Mouse (Mus musculus): Measurements from ENCODE around the gene Mrpl24. TPM values are rescaled to one million over a fixed set of nuclear protein-coding genes. Genes with fewer than 3 reads are reported as not detected.
"Not testable (repeated sequence)": the region's sequence is repeated elsewhere in the genome, so short reads cannot be mapped to it uniquely, and the experiment has no call there.

Mrpl24 gene
- polyA plus RNA-seq (2021): 166 TPM

DNA sequence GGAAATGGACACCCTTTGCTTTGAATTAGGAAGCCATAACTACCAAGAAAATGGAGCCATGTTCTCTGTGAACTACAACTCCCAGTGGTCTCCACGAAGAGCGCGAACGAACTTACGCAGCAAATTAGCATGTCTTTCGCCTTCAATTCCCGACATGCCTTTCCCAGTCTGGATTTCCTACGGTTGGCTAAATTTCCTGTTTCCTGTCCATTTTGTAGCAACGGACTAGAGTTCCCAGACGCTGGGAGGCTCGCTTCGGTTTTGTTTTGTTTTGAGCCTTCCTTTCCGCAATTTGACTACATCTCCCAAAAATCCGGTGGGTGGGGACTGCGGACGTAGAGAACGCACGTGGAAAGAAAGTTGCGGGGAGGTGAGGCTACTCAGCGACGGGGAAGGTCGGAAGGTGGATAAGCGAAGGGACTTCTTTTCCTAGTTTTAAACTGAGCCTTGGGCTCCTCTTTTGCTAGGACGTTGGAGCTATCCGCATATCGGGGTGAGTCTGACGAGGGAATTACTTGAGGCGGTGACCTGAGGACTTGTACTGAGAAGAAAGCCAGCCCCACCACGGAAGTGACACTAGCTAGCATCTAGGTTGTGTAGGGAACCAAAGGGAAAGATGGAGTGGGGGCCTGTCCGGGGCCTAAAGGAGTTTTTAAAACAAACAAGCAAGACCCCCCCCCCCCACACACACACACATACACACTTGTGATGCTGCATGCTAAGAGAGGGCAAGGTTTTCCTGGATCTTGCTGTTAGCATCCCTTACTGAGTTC, at the start of gene Mrpl24:
Gene Mrpl24, plus strand, starts transcription at position 171 of the 773 bp plus-strand sequence.
- peak; percentile 83 for ATAC-seq
- POLR2A ChIA-PET: interaction anchor here (0.5 to 1.7 kb wide), 5 partner anchors 9 to 86 kb away, joined by 4 to 6 read pairs (median 5); no protein-coding TSS in a partner anchor
- in situ Hi-C loops (cut with MboI; ENCODE audit: low pct_unique_long_range_greater_than_20kb): no loop called here
- H3K27me3 ChIP-seq: no peaks in the 10 kb centered on the region
- DNase-seq (ENCODE audit: low read depth, low spot score): peak; percentile 97
- TF ChIP-seq CTCF (IDR thresholded peaks at IDR 0.05): no peak
- CTCF ChIA-PET: interaction anchor here (0.7 to 3.8 kb wide), 4 partner anchors 11 to 152 kb away, joined by 3 to 14 read pairs (median 3); partner anchors contain the start of gene Prcc

DNA sequence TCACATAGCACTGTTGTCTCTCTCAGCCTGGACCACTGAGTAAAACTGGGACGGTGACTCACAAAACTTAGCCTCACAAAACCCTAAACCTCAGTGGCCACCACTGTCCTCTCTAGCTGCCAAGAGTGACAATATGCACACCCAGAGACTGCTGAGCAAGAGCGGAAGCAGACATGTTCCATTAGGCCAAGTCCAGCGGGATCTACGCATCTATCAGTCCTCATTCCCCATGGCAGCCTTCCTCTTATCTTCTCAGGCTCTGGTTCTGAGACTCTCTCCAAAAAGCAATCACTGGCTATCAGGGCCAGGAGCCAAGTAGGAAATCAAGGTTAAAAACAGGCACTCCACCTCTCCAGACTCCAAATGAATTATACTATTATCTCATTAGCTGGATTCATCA, 41.6 kb upstream of the Mrpl24 start:
- in situ Hi-C loops (cut with MboI; ENCODE audit: low pct_unique_long_range_greater_than_20kb): no loop called here
- ATAC-seq (no peak), DNase-seq (ENCODE audit: low read depth, low spot score) (no peak)
- CTCF ChIA-PET: interaction anchor here (0.6 to 3.0 kb wide), 4 partner anchors 9 to 40 kb away, joined by 3 to 7 read pairs (median 5); no protein-coding TSS in a partner anchor
- no peak for TF ChIP-seq CTCF (IDR thresholded peaks at IDR 0.05)
- POLR2A ChIA-PET: no interaction called here
- no peaks in the 10 kb centered on the region for H3K27me3 ChIP-seq

DNA sequence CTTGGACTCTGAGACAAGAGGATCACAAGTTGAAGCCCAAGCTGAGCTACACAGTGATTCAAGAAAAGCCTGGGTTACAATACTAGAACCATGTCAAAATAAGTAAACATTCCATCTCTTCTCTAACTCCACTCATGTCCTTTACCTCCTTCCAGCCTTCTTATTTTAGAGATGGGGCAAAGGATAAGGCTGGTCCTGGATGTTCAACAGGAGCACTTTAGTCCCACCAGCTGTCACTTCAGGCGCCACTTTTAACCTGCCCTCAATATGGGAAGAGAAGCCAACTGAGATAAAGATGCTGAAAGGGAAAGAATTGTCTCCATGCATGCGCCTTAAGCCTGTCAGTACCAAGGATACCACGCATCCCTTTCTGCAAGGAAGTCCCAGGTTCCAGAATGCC, 35.0 kb upstream of the Mrpl24 start:
- in situ Hi-C loops (cut with MboI; ENCODE audit: low pct_unique_long_range_greater_than_20kb): no loop called here
- CTCF ChIA-PET: interaction anchor here (1.3 to 2.5 kb wide), 5 partner anchors 9 to 46 kb away, joined by 3 to 17 read pairs (median 6); no protein-coding TSS in a partner anchor
- POLR2A ChIA-PET: interaction anchor here (1.8 to 2.2 kb wide), 2 partner anchors 22 to 25 kb away, joined by 5 to 18 read pairs; partner anchors contain the start of gene Hdgf
- no peak for ATAC-seq
- DNase-seq (ENCODE audit: low read depth, low spot score): no peak
- no peaks in the 10 kb centered on the region for H3K27me3 ChIP-seq
- TF ChIP-seq CTCF (IDR thresholded peaks at IDR 0.05): no peak

DNA sequence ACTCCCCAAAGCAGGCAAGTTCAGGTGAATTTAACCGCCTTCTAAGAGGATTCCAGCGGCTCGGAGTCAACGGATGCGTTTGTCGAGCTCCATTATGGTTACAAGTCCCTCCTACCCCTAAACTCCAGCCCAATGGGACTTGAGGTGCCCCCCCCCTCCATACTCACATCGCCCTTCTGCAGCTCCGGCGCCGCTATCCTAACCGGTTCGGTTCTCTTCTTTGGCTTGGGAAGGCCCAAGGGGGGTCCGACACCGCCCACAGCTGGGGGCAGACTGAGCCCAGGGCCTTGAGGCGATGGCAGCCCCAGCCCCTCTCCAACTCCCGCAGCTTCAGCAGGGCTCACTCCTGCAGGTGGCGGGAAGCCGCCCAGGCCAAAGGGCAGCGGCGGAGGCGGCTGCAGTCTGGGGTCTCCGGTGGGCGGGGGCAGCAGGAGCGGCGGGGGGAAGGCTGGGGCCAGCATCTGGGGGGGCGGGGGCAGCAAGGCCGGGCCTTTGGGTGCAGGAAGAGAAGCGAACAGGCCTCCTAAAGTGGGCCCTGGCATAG, 34.5 kb upstream of the Mrpl24 start:
- POLR2A ChIA-PET: interaction anchor here (1.2 to 2.2 kb wide), 4 partner anchors 21 to 76 kb away, joined by 3 to 18 read pairs (median 4); partner anchors contain the start of gene Hdgf
- TF ChIP-seq CTCF (IDR thresholded peaks at IDR 0.05): no peak
- CTCF ChIA-PET: interaction anchor here (1.3 to 2.5 kb wide), 7 partner anchors 9 to 102 kb away, joined by 3 to 17 read pairs (median 5); no protein-coding TSS in a partner anchor

DNA sequence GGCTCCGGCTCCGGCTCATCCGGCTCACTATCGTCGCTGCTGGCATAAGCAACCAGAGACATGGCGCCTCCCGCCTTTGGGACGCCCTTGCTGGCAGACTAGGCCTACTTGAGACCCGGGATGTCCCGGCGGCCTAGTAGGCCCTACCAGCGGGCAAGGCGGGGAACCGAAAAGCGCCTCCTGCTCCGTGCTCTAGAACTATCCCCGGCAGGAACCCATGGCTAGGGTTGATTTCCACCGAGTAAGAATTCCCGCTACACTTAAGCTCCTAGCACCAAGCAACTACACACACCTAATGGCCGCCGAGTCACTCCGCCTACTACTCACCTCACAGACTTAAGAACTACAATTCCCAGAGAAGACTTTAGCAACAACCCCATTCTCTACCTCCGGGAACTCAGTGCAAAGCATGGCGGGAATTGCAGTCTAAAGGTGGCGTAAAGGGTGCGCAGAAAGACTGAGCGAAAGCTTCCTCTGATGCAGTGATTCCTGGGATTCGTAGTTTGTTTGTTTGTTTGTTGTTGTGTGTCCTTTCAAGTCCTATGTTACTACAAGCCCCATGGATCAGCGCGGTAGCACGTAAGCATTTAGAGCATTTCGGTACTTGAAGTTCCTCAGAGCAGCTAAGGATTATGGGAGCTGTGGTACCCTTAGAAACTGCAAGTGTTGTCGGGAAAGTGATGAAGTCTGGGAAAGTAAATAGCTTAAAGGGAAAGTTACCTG, 33.9 kb upstream of the Mrpl24 start, which contains the start of gene Prcc:
Gene Prcc, minus strand, starts transcription at position 328 of the 723 bp plus-strand sequence.
- POLR2A ChIA-PET: interaction anchor here (0.6 to 2.2 kb wide), 8 partner anchors 21 to 1465 kb away, joined by 3 to 18 read pairs (median 4); partner anchors contain the start of gene Hdgf
- CTCF ChIA-PET: interaction anchor here (0.6 to 2.0 kb wide), 10 partner anchors 10 to 101 kb away, joined by 3 to 7 read pairs (median 4); partner anchors contain the start of gene Mrpl24
- peak; percentile 97 for ATAC-seq
- peak; percentile 100 for DNase-seq (ENCODE audit: low read depth, low spot score)
- no peak for TF ChIP-seq CTCF (IDR thresholded peaks at IDR 0.05)
- in situ Hi-C loops (cut with MboI; ENCODE audit: low pct_unique_long_range_greater_than_20kb): loop anchor here (5.0 kb wide), 1 partner anchor 42 kb away; no protein-coding TSS in a partner anchor
- H3K27me3 ChIP-seq: no peaks in the 10 kb centered on the region

More for the DNA sequence above, 34.5 kb upstream of the Mrpl24 start:
- ATAC-seq (peak; percentile 8), DNase-seq (ENCODE audit: low read depth, low spot score) (no peak)
- H3K27me3 ChIP-seq: no peaks in the 10 kb centered on the region
- in situ Hi-C loops (cut with MboI; ENCODE audit: low pct_unique_long_range_greater_than_20kb): loop anchor here (5.0 kb wide), 1 partner anchor 43 kb away; no protein-coding TSS in a partner anchor

DNA sequence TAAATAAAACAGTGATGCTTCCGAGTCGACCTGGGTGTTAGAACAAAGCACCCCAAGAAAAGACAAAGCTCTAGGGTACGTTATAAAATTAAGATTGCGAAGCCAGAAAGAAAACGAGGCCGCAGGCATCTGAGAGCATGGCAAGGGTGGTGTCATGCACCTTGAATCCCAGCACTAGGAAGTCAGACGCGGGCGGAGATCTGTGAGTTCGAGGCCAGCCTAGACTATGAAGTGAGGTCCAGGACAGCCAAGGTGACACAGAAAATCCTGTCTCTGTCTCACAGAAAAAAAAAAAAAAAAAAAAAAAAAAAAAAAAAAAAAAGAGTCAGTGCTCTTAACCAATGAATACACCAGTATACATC, 33.3 kb upstream of the Mrpl24 start:
- DNase-seq (ENCODE audit: low read depth, low spot score): no peak
- ChIA-PET POLR2A (interaction anchor here (0.6 to 2.2 kb wide), 8 partner anchors 20 to 1464 kb away, joined by 3 to 18 read pairs (median 4); partner anchors contain the start of gene Hdgf), CTCF (interaction anchor here (0.6 to 1.9 kb wide), 6 partner anchors 22 to 101 kb away, joined by 3 to 5 read pairs (median 3); partner anchors contain the start of gene Mrpl24)
- peak; percentile 5 for ATAC-seq
- in situ Hi-C loops (cut with MboI; ENCODE audit: low pct_unique_long_range_greater_than_20kb): loop anchor here (5.0 kb wide), 1 partner anchor 41 kb away; no protein-coding TSS in a partner anchor
- H3K27me3 ChIP-seq: no peaks in the 10 kb centered on the region
- TF ChIP-seq CTCF (IDR thresholded peaks at IDR 0.05): no peak

DNA sequence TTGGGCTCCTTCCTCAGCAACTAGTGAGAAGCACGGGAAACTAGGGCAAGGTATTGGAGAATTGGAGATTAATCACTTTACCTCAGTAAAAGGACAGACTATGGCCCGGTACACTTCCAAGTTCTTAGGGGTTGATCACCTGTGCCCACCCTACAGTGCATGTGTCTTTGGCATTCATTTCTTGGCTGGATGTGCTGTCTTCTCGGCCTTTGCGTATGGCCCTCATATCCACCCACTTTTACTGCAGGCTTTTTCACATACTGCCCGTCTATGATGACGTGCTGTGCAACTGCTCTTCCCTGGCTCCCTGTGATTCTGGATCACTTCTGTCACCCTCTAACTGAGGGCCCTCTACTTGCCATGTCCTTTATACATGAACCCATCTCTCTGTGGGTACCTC, 32.9 kb upstream of the Mrpl24 start:
- DNase-seq (ENCODE audit: low read depth, low spot score) (no peak), ATAC-seq (no peak)
- in situ Hi-C loops (cut with MboI; ENCODE audit: low pct_unique_long_range_greater_than_20kb): loop anchor here (5.0 kb wide), 1 partner anchor 41 kb away; no protein-coding TSS in a partner anchor
- no peaks in the 10 kb centered on the region for H3K27me3 ChIP-seq
- CTCF ChIA-PET: interaction anchor here (1.1 to 1.9 kb wide), 5 partner anchors 21 to 100 kb away, joined by 3 to 5 read pairs (median 4); no protein-coding TSS in a partner anchor
- POLR2A ChIA-PET: interaction anchor here (0.6 to 2.2 kb wide), 4 partner anchors 22 to 71 kb away, joined by 3 to 18 read pairs (median 3); no protein-coding TSS in a partner anchor
- TF ChIP-seq CTCF (IDR thresholded peaks at IDR 0.05): no peak

DNA sequence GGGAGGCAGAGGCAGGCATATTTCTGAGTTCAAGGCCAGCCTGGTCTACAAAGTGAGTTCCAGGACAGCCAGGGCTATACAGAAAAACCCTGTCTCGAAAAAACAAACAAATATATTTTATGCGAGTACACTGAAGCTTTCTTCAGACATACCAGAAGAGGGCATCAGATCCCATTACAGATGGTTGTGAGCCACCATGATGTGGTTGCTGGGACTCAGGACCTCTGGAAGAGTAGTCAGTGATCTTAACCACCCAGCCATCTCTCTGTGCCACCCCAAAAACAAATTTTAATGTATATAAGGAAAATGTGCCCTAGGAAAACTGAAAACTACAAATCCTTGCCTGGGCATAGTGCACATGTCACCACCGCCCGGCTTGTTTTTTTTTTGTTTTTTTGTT, 31.9 kb upstream of the Mrpl24 start:
- H3K27me3 ChIP-seq; ATAC-seq; DNase-seq (ENCODE audit: low read depth, low spot score): not testable (repeated sequence)
- in situ Hi-C loops (cut with MboI; ENCODE audit: low pct_unique_long_range_greater_than_20kb): loop anchor here (5.0 kb wide), 1 partner anchor 40 kb away; no protein-coding TSS in a partner anchor
- TF ChIP-seq CTCF (IDR thresholded peaks at IDR 0.05): peak; percentile 64
- CTCF ChIA-PET: interaction anchor here (1.1 kb wide), 1 partner anchor 74 kb away, joined by 4 read pairs; no protein-coding TSS in a partner anchor
- POLR2A ChIA-PET: interaction anchor here (0.8 kb wide), 1 partner anchor 18 kb away, joined by 5 read pairs; no protein-coding TSS in a partner anchor

DNA sequence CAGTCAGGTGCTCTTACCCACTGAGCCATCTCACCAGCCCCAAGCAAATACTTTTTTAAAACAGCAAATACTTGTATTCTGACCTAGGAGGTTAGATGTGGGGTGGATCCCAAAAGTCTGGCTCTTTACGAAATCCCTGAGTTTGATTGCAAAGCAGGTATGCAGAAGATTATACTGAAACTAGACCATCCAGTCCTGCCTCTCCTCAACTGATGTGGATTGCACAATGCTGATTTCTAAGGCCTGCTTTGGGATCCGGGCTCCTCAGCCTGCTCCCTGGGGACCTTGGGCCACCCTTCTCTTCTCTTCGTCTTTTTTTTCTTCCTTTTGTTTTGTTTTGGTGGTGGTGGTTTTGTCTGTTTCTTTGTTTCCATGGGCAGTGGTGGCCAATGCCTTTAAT, 27.8 kb upstream of the Mrpl24 start:
- no peaks in the 10 kb centered on the region for H3K27me3 ChIP-seq
- POLR2A ChIA-PET: no interaction called here
- no peak for DNase-seq (ENCODE audit: low read depth, low spot score)
- TF ChIP-seq CTCF (IDR thresholded peaks at IDR 0.05): no peak
- CTCF ChIA-PET: no interaction called here
- ATAC-seq: no peak
- in situ Hi-C loops (cut with MboI; ENCODE audit: low pct_unique_long_range_greater_than_20kb): no loop called here

Measured in Patski (cell line).